Mouse (Mus musculus): ENCODE measurements around the gene Mtf1.
A peak's percentile ranks its signal among the peaks of the same experiment; 100 is the strongest.

Mtf1 gene

DNA sequence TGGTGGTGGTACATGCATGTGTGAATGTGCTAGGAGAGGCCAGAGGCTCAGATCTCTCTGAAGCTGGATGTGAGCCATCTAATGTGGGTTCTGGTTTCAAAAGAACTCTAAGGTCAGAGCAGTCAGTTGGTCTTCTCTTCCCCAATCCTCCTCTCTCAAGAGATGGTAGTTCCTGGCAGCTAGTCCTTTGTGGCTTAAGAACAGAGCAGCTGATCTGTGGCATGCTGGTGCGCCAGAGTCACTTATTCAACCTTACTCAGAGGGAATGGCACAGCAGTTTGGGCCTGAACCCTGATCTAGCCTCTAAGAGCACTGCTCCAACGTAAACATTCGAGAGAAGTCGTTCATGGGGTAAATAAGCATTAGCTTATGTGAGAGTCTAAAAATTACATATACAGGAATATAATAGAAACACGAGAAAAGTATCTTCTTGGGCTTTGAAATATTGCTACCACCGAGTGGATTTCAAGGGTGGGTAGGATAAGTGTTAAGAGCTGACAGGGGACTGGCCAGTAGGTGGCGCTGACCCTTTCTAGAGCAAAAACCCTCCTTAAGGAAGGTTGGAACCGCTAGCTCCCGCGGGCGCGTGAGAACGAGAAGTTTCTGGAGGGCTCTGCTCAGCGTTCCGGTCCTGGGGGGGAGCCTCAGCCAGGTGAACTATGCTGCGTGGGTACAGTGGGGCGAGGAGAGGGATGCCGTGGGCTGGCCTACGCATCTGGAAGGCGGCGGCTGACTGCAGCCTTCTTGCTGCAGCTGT lies at the start of gene Mtf1:
Gene Mtf1, plus strand, starts transcription at position 553 of the 757 bp plus-strand sequence.
- ATAC-seq (ENCODE audit: insufficient number of reproducible peaks, low FRiP score, low TSS enrichment), result peak; percentile 64

DNA sequence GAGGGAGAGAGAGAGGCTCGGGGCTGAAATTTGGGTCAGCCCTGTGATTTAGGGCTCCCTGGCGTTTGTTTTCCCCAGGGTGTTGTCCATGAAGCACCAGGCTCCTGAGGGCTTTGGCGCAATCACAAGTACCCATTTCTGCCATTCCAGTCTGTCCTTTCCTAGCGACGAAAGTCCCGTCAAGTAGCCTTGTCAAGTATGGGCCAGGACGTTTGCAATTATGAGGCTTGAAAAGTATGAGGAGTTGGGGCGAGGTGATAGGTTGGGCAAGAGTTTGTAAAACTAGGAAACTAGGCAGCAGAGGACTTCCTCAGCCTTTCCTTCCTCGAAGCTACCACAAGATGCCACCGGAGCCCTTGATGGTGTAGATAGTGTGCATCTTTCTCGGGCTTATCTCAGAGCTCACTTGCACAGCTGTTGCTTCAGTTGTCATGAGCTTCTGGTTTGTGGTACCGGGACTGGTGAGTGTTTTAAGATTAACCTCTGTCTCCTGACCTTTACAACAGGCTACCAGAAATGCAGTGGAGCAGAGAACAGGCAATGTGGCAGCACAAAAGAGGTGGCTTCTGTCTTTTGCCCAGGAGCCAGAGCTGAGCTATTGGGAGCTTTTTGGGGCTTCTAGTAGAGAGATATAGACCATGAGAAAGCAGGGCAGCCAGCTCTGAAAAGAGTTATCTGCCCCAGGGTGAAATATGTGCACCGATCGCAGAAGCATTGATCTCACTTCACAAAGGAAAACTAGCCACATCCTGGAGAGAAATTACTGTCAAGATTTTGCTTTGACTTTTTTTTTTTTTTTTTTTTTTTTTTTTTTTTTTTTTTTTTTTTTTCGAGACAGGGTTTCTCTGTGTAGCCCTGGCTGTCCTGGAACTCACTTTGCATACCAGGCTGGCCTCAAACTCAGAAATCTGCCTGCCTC lies 49.4 kb upstream of the Mtf1 start:
- no peak for ATAC-seq (ENCODE audit: insufficient number of reproducible peaks, low FRiP score, low TSS enrichment)

DNA sequence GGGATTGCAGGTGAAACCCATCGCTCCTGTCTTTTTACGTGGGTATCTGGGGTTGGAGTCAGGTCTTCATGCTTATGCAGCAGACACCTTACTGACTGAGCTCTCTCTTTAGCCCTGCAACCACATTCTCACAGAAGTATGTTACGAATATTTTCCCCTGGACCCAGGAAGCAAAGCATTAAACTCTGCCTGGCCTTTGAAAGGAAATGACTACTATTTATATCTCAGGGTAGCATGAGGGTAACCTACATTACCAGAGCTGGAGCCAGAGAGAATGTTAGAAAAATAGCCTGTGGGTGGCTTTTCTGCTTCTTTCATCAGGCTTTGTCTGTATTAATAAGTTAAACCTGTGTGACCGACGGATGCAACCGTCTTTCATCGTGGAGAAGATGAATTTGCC lies 46.4 kb upstream of the Mtf1 start:
- ATAC-seq (ENCODE audit: insufficient number of reproducible peaks, low FRiP score, low TSS enrichment), result no peak

DNA sequence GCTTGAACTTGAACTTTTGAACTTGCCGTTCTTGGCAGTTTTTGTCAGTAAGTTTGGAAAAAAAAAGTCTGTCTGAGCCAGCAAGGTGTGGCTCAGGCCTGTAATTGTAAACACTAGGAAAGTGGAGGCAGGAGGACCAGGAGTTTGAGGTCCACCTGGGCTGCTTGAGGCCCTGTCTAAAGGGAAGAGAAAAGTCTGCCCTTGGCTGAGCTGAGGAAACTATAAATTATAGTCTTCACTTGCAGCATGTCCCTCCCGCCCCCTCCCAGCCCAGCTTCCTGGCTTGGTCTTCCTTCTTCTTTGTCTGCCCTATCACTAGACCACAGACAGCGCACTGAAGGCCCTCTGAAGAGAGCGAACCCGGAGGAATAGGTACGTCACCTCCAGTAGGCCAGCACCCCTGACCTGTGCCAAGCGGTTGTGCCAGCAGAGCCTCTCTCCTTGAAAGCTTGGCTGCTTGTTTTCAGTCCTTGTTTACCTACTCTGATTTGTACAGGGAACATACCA lies 42.5 kb upstream of the Mtf1 start:
- no peak for ATAC-seq (ENCODE audit: insufficient number of reproducible peaks, low FRiP score, low TSS enrichment)

DNA sequence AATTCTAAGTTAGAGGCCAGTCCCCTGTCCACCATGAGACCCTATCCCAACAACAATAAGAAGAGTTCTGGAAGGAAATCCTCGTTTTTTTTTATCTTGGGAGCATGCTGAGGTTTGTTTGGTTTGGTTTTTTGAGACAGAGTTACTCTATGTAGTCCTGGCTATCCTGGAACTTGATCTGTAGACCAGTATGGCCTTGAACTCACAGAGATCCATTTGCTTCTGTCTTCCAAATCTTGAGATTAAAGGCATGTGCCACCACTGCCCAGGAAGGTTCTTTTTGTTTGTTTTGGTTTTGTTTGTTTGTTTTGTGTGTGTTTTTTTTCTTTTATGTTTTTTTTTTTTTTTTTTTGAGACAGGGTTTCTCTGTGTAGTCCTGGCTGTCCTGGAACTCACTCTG lies 40.7 kb upstream of the Mtf1 start:
- no peak for ATAC-seq (ENCODE audit: insufficient number of reproducible peaks, low FRiP score, low TSS enrichment)

DNA sequence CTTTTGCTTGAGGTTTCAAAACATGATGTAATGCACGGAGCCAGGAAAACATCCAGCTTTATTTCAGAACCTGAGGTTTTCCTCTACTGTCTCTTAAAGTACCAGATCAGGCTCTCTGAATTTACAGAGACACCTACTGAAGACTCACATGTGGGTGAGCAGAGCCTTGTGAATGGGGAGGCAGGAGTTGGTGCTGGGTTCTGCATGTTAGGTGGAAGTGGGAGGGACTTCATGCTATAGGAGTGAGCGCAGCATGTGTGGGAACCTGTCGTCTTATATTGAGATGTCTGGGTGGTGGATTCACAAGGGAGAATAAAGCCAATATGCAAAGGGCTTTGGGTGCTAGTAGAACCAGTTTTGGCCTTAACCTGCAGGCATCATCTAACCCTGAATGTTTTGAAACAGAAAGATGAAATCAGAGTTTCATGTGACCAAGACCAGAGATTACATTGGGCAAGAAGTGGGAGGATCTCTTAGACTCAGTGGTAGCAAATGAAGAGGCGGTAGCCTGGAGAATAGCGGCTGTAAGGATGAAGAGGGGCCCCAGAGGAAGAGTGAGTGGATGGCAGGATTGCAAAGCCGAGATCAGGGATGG lies 38.9 kb upstream of the Mtf1 start:
- ATAC-seq (ENCODE audit: insufficient number of reproducible peaks, low FRiP score, low TSS enrichment), result no peak

DNA sequence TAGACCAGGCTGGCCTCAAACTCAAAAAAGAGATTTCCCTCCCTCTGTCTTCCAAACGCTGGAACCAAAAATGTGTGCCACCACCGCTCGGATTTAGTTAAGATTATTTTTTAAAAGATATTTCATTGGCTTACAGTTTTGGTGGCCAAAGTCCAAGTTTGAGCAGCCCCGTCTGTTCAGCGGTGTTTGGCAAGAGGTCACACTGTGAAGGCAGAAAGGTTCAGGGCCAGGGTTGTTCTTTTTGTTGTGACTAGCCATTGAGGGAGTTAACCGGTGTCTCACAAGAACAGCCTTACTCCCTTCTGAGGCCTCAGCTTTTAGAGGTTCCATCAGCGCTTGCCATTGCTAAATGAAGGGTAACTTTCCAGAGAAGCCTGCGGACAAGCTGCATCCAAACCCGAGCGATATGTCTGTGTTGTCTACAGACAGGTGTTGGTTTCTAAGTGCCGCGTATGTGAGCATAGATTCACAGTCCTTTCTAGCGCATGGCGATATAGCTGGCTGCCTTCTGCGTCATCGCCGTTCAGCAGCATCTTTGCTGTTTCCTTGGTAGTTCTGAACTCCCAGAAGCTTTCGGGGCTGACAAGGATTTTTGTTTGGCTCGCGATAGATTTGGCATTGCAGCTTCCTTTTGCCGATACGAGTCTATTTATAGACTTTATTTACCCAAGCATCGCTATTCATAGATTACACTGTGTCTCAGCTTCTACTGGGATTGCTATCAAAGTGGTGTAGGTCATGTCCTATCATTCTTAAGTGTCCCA lies 35.9 kb upstream of the Mtf1 start:
- ATAC-seq (ENCODE audit: insufficient number of reproducible peaks, low FRiP score, low TSS enrichment), result no peak

DNA sequence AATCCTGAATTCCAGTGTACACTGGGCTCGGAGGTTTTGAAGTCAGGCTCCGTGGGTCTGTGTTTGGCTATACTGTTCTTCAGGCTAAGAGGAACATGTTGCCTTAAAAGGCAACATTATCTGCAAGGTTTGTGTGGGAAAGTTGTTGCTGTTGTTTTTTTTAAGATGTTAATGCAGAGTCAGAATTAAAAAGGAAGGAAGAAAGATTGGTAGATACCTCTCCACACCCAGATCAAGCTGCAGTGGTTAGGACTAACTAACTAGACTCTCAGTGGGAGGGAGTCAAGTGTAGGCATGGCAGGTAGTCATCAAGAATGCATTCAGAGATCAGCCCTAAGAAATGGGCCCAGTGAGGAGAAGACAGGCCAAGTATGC lies 35.4 kb upstream of the Mtf1 start:
- ATAC-seq (ENCODE audit: insufficient number of reproducible peaks, low FRiP score, low TSS enrichment), result no peak

DNA sequence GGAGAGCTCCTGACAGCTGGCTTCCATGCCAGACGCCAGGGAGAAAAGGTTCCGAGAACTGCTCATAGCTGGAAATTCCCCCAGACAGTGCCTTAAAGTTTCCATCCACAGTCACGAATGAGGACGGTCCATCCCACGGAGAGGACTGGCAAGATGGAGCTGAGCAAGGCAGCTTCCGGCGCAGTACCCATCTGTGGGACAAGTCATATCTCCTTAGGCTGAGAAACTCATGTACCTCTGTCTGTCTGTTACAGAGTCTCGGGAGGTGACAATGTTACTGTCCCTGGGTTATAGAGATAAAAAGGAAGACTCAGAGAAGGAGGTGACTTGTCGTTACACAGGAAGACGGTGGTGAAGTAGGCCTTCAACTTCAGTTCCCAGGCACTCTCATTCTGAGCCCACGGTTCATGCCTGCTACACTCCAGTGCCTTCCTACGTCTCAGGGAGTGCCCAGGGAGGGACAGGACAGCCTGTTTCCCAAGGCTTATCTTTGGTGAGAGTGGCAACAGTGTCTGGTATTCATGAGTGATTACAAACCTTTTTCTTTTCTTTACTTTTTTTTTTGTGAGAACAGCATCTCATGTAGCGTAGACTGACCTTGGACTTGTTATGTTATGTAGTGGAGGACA lies 32.8 kb upstream of the Mtf1 start:
- ATAC-seq (ENCODE audit: insufficient number of reproducible peaks, low FRiP score, low TSS enrichment), result no peak

DNA sequence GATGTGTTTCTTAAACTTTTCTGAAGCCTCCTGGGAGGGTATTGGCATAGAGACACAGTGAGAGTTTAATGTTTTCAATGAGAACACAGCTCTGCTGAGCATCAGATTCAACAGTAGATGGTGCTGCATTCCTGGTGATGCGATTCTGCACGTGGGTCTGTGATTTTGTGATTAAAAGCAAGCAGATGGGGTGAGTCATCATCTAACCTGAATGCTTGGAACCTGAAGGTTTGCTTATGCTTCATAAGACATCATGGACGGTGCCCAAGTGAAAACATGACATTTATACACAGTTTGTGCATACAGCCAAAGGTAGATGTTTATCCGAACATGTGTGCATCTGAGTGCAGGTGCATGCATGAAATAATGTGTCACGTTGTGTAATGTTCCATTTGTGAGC lies 31.3 kb upstream of the Mtf1 start:
- ATAC-seq (ENCODE audit: insufficient number of reproducible peaks, low FRiP score, low TSS enrichment), result peak; percentile 63; the same call in 1 of the 2 replicates

DNA sequence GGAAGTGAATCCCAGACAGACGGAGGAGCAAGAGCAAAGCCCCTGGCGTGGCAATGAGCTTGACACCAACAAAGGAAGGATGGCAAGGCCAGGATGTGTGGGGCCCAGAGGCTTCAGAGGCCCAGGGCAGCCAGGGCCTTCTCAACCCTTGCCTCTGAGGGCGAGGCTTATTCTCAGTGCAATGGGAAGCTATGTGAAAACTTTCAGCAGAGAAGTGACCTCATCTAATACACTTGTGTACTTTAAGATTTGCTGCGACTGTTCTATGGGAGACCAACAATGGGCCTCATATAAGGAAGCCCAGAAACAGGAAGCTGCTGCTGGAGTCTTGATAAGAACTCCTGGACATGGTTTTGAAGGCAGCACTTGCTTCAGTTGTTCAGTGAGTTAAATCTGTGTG lies 29.8 kb upstream of the Mtf1 start:
- ATAC-seq (ENCODE audit: insufficient number of reproducible peaks, low FRiP score, low TSS enrichment), result no peak

DNA sequence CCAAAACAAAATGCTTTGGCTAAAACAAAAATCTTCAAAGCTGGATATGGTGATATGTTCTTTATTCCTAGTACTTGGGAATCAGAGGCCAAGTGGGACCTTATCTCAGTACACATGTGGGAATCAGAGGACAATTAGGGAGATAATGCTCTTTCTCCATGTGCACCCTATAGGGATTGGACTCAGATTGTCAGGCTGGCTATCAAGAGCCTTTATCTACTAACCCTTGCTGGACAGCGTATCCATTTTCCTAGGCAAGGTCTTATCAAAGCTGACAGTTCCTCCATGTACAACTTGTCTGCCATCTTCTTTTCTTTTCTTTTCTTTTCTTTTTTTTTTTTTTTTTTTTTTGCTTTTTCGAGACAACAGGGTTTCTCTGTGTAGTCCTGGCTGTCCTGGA lies 28.5 kb upstream of the Mtf1 start:
- ATAC-seq (ENCODE audit: insufficient number of reproducible peaks, low FRiP score, low TSS enrichment), result no peak

DNA sequence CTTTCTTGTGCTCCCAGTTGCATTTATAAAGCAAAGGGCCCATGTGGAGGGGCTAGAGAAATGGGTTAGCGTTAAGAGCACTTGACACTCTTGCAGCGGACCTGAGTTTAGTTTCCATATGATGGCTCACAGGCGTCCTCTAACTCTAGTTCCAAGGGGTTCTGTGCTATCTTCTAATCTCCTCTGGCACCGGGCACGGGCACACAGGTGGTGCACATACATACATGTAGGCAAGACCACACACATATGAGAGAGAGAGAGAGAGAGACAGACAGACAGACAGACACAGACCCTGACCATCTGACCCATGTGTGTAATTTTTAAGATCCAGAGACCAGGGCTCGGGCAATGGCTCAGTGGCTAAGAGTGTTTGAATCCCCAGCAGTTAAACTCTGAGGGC lies 27.9 kb upstream of the Mtf1 start:
- ATAC-seq (ENCODE audit: insufficient number of reproducible peaks, low FRiP score, low TSS enrichment), result no peak

DNA sequence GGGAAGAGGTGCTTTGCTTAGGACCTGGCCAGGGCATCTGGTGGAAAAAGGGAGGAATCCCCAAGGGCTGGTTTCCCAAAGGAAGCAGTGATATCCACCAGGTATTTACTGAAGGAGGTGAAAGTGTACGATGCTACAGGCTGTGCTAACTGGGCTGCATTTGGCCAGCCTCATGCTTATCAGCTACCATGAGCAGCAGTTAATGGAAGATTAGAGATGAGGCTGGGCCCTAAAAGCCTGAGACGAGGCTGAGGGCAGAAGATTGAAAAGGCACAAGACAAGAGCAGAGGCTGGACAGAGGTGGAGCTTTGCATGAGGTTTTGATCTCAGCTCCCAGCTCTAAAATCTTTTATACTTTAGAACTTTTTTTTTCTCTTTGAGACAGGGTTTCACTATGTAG lies 27.5 kb upstream of the Mtf1 start:
- no peak for ATAC-seq (ENCODE audit: insufficient number of reproducible peaks, low FRiP score, low TSS enrichment)

DNA sequence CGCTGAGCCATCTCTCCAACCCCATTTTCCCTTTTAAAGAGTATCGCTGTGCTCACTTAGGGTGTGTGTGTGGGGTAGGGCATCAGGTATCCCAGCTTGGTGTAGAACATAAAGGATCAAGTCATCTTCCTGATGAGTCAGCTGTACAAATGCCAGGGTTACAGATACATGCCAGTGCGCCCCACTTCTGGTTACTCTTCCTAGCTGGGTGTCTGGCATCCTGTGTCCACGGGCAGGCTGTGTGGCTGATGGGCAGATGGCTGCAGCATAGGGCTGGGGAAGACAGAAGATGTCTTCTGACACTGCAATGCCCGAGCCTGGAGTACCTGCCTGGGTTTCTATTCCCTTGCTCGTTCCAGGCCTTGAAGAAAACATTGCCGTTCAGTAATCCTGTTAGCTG lies 20.5 kb upstream of the Mtf1 start:
- ATAC-seq (ENCODE audit: insufficient number of reproducible peaks, low FRiP score, low TSS enrichment), result no peak; the same call in 1 of the 2 replicates

DNA sequence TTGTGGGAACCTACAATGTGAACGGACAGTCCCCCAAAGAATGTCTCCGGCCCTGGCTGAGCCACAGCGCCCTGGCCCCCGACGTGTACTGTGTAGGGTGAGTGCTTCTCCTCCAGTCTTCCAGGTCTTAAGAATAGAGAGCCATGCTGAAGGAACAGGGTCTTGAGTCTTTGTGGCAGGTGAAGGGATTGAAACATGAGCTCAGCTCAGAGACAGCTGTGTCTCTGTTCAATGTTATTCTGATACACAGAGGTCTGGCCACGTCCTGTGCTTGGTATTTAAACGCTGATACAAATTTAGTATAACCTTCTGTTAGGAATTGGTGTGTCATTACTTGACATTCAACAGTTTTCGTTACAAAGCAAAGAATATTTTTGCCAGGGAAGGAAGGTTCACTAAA lies 19.5 kb upstream of the Mtf1 start:
- ATAC-seq (ENCODE audit: insufficient number of reproducible peaks, low FRiP score, low TSS enrichment), result no peak

DNA sequence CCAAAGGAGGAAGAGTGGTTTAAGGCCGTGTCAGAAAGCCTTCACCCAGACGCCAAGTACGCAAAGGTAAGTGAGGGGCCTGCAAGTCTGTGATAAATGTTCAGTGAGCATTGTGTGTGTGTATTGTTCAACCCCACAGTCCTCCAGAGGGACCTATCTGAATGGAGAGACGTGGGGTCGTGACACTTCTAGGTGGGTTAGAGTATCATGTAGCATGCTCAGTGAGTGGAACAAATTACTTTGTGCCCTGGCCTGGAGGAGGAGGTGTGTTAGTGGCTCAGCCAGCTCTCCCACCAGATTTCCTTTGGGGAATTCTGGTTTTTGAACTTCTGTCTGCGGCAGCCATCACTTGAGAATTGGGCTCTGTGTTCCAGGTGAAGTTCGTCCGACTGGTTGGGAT lies 18.0 kb upstream of the Mtf1 start:
- no peak for ATAC-seq (ENCODE audit: insufficient number of reproducible peaks, low FRiP score, low TSS enrichment)

DNA sequence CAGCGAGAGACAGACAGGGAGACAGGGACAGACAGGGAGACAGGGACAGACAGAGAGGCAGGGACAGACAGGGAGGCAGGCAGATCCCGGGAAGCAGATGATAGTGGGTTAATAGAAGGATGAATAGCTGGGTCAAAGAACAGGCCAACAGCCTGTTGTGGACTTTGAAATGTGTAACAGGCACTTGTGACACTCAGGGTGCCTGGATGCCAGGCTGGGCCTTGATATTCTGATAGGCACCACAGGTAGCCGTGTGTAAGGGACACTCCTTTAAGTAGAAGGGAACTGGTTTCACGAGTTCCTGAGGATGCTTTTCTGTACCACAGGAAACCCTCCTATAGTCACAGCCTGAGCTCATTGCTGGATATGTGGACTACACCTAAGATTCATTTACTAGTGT lies 11.9 kb upstream of the Mtf1 start:
- no peak for ATAC-seq (ENCODE audit: insufficient number of reproducible peaks, low FRiP score, low TSS enrichment)

DNA sequence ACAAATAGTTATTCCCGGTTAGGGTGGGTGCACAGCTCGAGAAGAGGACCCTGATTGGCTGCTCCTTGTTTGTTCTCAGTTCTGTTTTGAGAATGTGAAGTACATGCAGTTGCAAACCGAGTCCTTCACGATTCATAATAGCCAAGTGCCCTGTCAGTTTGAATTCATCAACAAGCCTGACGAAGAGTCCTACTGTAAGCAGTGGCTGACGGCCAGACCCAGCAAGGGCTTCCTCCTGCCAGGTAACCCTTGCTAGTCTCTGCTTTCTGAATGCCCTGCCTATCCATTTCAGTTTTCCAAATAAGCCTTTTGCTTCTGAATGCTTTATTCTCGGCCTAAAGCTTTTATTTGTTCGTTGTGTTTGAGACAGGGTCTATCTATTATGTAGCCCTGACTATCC lies 9.8 kb upstream of the Mtf1 start:
- peak; percentile 70; the same call in 1 of the 2 replicates for ATAC-seq (ENCODE audit: insufficient number of reproducible peaks, low FRiP score, low TSS enrichment)

DNA sequence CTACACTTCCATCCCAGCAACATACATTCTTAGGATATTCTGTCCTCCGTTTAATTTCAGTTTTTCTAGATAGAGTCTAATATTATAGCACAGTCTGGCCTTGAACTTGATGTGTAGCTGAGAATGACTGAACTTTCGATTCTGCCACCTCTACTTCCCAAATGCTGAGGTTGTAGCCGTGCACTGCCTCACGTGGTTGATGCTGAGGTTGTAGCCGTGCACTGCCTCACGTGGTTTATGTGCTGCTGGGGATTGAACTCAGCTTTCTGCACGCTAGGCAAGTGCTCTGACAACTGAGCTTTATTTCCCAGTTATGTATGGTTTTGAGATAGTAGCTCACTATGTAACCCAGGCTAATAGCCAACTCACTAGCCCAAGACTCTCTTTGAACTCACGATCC lies 5.8 kb upstream of the Mtf1 start:
- no peak for ATAC-seq (ENCODE audit: insufficient number of reproducible peaks, low FRiP score, low TSS enrichment)

All from cerebellum, adult (tissue).